Mouse (Mus musculus) adrenal gland, postnatal 36 days (tissue): ENCODE data around the gene Megf11. TPM values are rescaled to one million over a fixed set of nuclear protein-coding genes. Genes with fewer than 3 reads are reported as not detected.

Experiments
- DNase-seq, 2 experiments: peaks; one replicate each; pipeline ENCODE4 v3.0.0; 2021; ENCODE audit warnings: mixed read lengths in 1 of 2
- total RNA-seq, 2 experiments: library from RNA; stranded (reverse); gene quantifications; 2 replicates each; pipeline ENCODE4 v1.2.3; 2021

The Megf11 gene
- total RNA-seq, 2 experiments from 2014 or later: 0.36 to 0.79 TPM

DNA sequence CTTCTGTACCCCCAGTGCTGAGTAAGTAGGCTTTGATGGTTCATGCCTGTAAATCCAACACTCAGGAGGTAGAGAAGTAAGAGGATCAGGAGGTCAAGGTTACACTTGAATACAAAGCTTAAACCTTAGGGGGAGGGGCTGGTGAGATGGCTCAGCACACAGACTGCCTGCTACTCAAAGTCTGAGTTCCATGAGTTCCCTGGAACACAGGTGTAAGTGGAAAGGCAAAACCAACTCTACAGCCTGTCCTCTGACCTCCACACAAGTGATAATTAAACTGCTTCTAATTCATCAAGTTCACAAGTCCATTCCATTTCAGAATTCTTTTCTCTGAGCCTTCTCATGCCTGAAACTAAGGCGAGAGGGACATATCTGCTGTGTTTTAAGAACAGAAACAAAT lies 265.8 kb downstream of the Megf11 start:
- DNase-seq: no peak

DNA sequence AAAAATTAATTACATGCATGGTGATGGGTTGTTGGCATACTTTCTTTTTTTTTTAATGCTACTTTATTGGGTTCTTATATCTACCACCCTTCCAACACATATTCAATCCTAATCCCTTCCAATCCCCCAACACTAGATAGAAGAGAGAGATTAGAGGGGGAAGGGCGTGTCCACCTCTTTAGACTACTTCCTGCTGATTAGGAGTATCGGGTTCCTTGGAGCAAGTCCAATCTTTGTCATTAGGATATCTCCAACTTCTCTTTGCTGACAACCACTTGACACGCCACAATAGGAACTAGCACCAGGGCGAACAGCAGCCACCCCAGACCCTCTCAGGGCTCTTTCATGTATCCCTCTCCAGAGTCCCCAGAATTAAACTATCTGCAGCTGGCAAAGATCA lies 266.3 kb downstream of the Megf11 start:
- no peak for DNase-seq

DNA sequence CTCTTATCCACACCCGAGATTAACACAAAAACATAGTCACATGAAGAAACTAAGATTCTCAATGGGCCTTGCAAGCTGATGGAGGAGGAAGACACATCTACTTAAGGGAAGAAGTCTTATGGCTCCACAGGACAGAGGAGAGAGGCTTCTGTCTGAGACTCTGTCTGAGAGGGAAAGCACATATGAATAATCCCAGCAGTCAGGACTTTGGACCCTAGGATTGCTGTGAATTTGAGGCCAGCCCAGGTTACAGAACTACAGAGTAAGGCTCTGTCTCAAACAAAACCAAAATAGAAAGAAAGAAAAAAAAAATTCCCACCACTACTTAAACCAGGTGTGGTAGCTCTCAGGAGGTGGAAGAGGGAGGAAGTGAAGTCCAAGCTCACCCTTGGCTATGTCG lies 266.7 kb downstream of the Megf11 start:
- DNase-seq: no peak

DNA sequence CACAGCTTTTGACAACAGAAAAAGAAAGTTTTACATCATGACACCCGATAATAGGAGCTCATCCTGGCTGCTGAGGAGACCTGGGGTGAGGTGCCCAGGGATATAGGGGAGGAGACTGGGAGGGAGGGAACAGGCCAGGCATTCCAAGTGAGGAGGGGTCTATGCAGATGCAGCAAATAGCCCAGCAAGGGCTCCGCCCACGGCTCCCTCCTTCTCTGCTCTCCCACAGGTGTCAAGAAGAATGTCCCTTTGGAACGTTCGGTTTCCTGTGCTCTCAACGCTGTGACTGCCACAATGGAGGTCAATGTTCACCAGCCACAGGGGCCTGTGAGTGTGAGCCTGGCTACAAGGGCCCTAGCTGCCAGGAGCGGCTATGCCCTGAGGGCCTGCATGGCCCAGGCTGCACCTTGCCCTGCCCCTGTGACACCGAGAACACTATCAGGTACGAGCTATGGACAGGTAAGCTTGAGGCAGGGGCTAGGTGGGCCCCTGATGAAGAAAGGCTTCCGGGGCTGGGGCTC lies 267.5 kb downstream of the Megf11 start:
- DNase-seq: no peak

DNA sequence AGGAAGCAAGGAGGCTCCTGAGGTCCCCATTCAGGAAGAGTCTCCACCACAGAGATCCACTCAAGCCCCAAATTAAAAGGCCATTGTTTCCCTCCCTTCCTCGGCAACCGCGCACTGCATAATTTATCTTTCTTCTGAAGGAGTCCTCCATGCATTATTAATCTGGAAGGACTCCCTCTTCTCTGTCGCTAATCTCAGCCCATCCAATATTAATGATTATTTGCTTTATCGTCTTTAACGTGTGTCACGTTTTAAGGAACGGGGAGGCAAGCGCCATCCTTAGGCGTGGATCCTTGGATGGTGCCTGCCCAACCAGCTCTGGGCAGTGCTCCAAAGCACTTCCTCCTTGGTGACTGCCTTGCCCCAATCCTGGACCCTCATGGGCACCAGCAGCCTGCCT lies 269.3 kb downstream of the Megf11 start:
- DNase-seq: no peak

DNA sequence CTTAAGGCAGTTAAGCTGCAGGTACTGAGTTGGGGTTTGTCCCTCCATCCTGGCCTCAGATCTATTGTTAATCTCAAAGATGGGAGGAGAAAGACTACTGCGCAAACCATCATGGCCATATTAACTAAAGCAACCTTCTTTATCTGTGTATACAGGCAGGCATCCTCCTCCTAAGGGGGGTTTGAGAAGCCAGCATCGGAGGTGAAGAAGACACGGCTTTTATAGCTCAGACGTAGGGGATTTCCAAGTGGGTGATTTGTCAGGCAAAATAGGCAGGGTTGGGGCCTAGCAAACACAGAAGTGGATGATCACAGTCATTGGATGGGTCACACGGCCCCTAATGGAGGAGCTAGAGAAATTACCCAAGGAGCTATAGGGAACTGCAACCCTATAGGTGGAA lies 271.2 kb downstream of the Megf11 start:
- no peak for DNase-seq

DNA sequence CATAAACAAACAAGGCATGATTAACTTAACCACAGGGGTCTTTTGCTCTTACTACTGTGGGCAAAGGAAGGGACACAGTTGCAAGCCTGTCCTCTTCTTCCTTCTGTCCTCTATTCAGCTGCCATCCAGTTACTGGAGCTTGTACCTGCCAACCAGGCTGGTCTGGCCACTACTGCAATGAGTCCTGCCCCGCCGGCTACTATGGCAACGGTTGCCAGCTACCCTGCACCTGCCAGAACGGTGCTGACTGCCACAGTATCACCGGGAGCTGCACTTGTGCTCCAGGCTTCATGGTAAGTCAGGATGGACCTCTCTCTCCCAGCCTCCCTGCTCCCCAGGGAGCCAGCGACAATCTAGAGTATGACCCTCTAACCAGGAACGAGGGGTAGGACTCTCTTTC lies 274.8 kb downstream of the Megf11 start:
- no peak for DNase-seq

DNA sequence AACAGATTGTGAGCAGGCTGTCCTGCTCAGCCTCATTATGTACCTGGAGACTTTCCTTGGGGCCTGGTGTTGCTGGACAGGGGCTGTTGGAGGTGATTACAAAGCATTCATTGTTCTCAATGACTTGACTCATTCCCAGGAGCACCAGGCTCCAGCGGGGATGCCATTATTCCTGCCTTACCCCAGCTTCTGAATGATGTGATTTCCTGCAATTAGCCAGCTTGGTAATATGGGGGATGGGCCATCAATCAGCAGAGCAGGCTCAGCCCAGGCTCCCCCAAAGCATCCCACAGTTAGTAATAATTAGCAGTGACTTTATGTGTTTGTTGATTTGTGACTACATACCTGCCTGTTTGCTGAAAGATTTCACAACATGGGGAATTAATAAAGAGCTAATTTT lies 279.2 kb downstream of the Megf11 start:
- DNase-seq: no peak

DNA sequence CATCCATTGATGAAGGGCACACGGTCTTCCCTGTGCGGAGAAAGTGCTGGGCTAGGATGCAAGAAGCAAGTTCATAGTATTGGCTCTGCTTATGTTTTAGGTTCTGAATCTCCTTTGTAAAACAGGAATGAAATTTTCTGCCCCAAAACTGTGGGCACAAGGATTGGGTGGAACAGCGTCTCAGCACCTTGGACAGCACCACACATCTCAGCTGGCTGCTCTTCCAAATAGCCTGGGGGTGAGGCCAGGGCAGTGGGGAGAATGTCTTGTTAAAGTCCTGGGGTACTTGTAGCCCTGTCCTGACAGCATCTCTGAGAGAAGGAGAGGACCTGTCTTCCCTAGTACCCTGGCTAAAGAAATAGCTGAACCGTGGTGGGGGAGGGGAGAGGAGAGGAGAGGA lies 281.1 kb downstream of the Megf11 start:
- DNase-seq: peak; percentile 37 to 59

DNA sequence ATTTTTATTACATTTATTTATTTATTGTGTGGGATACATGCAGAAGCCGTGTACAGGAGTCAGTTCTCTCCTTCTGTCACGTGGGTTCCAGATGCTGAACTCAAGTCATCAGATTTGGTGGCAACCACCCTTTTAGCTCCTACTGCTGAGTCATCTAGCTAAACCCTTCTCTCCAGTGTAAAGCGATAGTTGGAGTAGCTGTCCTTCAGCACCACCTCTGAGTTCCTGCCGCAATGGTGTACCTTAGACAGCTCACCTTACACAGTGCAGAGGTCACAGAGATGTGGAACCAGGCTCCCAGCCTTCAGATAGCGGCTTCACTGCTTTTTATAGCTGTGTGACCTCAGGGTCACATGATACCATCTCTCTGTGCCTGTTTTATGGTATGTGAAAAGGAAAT lies 282.1 kb downstream of the Megf11 start:
- DNase-seq: peak in 1 of 2 experiments; percentile 22

DNA sequence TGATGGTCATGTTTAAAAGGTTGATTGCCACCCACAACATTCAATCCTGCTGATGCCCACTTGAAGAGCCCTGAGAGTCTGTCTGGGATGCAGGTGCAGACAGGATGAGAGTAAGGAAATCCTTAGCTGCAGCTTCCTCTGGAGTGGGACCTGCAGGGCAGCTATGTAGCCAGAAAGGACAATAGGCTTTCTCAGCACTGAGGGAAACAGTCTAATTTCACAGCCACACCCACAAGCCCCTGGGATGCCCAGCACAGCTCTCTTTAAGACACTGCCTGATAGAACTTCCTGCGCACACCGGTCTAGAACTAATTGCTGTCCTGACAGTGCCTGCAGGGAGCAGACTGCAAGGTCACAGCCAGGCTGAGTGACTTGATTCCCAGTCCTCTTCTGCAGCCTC lies 282.6 kb downstream of the Megf11 start:
- no peak for DNase-seq

DNA sequence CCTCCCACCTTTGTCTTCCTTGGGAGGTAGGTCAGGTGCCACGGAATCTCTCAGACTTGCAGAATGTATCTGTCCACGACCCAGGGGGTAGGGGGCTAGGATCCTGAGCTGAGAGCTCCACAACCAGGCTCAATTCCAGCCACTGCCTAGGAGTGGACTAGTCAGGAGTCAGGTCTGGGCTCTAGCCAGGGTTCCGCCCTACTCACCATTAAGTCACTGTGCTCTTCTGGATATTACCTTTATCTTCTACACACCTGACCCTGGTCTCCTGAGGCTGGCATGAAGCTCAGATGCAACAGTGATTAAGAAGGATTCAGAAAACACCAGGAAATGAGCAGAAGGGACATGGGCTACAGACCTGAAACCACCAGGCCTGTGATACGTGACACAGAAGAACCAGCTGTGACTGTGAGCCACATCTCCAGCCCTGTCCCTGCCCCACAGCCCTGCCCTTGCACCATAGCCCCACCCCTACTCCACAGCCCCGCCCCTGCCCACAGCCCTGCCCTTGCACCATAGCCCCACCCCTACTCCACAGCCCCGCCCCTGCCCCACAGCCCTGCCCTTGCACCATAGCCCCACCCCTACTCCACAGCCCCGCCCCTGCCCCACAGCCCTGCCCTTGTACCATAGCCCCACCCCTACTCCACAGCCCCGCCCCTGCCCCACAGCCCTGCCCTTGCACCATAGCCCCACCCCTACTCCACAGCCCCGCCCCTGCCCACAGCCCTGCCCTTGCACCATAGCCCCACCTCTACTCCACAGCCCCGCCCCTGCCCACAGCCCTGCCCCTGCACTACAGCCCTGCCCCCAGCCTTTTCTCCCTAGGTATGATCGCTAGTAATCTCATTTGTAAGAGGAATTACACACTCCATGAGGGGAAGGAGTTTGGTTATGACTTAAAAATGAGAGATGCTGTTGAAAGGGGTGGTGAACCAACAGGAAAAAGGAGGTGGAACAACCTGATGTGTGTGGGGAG lies 286.2 kb downstream of the Megf11 start:
- DNase-seq: peak in 1 of 2 experiments; percentile 23

DNA sequence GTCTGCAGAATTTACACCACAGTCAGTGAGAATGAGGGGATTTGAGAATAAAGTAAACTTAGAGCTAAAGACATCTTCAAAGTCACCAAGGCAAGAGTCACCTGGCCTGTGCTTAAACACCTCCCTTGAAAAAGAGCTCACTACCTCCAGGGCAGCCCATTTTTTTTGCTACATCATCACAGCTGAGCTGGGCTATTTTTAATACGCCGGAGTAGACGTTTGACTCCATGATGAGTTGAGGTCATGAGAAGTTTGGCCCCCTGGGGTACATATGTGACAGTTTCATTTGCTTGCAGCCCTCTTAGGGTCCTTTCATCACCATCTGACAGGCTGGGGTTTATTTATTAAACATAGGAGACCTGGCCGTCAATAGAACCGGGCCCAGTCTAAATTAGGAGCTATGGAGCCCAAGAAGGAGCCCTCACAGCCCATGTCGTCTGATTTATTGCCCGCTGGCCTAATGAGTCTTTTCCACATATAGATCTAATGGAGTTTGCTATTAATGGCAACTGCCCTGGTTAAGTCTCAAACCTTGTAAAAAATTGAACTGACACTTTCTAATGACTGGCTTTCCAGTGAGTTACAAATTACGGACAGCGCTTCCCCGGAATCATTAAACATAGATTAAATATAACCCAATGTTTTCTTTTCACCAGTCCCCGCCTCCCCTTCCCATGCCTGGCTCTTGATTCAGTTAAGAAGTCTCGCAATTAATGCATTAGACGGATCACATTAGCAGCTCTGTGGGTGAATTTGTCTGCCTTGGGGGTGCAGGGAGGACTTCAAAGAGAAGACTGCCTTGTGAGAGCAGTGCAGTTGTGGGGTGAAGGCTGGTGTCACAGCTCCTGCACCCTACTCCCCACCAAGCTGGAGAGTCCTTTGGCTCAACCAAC lies 301.9 kb downstream of the Megf11 start:
- no peak for DNase-seq

DNA sequence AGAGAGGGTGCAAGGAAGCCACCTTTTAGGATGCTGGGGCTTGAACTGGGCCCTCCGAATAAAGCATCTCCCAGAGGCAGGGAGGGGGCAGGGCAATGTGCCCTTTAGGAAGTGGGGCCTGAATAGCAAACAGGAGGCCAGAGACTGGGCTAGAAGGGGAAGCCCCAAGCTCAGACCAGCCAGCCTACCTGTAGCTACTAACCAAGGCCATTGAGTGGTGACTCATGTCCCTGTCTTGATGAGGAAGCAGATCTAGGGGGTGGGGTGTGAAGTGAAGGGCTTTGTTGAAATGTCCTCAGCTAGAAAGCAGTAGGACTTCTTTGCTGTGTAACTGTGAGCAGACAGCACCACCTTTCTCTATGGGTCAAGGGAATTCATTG lies 302.6 kb downstream of the Megf11 start:
- peak; percentile 40 to 56 for DNase-seq

DNA sequence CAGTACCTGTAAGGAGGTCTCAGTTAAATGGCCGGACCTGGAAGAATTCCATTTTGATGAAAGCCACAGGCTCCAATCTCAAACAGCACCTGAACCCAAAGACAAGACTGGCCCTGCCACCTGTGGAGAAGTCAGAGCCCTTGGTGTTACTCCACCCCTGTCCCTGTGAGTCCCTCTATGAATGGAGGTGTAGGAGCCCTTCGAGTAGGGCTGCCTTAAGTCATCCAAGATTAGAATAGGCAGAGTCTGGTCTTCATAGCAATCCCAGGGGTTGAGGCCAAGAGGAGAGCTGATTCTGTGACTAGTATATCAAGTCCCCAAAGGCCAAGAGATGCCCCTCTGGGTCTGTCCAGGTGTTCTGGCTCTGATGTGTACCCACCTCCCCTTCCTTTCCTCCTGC lies 305.3 kb downstream of the Megf11 start:
- no peak for DNase-seq

DNA sequence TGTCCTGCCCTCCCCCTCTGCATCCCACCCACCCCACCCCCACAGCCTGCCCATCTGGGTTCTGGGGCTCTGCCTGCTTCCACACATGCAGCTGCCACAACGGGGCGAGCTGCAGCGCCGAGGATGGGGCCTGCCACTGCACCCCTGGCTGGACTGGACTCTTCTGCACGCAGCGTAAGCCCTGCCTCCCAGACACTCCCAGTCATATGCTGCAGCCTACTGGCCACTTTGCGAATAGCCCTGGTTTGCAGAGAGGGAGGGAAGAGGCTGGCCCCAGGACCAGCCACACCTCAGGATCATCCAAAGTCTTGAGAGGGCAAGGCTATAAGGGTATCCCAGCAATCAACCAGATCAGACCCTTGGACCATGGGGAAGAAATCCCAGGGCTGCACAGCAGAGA lies 305.8 kb downstream of the Megf11 start:
- peak; percentile 62 to 70 for DNase-seq

DNA sequence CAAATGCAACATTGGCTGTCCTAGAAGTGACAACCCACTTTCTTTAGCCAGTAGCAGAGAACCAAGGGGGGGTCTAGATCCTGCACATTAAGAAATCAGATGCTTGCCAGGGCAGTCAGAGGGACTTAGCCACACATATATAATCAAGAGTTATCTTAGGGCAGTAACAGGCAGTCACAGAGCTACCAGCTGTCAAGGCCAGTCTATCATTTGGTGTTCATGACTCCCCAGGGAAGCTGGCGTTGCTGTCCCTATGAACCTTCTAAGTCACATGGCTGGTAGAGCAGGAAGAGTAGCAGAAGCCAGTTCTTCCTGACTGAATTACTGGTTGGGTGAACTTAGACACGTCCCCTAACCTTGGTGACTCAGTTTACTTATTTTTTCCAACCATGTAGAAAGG lies 307.7 kb downstream of the Megf11 start:
- no peak for DNase-seq

DNA sequence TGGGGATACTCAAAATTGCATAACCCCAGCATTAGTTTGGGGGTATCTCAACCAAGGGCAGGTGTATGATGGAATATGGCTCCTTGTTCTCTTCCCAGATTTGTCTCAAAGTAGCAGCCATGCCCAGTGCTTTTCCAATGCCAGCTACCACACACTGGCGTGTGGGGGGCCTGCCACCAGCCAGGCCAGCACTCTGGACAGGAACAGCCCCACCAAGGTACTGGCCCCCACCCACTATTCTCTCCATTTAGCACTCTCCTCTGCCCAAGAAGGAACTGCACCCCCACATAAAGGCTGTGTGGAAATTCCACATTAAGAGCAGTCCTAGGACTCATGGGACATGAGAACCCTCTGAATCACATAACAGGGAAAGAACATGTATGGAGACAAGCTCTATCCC lies 309.8 kb downstream of the Megf11 start:
- DNase-seq: no peak

DNA sequence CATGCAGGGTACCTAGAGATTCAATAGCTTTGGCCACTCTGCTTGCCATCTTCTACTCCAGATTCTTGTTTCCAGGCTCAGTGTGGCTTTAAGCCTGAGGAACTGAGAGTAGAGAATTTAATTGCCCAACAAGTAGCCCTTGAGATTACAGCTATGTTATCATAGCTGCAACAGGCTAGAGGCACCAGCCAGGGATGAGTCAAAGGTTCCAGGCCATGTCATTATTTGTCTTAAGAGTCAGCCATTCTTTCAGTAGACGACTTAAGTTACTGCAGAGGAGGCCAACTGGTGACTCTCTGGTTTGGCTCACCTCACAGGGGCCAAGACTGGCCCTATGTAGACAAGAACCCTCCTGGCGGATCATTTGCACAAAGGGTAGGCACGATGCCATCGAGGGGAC lies 311.0 kb downstream of the Megf11 start:
- peak; percentile 35 to 37 for DNase-seq

DNA sequence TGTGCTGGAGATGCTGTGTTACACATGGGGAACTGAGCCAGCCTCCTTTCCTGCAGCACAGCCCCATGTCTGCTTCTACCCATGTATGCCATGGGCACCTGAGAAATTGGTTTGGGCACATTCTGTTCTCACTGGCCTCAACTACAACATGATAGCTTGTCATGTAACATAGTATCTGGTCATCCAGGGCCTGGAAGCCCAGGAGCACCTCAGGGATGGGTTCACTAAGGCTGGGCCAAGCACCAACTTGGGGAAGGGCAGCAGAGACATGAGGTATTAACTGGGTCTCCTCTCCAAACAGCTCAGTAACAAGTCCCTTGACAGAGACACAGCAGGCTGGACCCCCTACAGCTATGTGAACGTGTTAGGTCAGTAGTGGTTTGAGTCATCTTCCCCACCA lies 311.6 kb downstream of the Megf11 start:
- no peak for DNase-seq

DNA sequence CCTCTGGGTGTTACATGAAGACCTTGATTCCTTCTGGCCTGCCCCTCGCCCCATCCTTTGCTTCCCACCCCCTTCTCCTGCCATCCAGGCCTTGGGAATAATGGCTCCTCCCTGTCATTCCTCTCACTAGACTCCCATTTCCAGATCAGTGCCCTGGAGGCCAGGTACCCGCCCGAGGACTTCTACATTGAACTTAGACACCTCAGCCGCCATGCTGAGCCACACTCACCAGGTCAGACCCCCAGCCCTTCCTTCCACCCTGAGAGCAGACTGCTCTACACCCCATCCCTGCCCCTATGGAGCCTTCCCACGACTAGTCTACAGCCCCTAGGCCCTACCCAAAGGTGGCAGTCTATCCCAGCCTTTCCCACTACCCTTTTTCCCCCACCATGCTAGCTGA lies 312.3 kb downstream of the Megf11 start:
- no peak for DNase-seq

DNA sequence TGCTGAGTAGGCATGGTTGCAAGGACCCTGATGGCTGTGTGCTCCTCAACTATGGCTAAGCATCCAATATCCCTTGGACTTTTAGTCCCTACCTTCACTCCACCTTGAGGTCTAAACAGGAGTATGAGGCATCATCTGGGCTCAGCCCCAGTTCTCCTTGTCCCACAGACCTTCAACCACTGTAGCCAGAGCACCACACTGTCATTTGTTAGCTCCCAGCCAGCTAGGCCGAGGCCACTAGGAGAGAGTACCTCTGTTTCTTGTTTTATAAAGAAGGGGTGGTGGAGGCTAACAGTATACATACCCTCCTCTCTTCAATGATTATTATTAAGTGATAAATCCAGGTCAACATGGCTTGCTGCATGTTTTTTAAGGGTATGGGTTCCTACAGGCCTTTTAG lies 313.2 kb downstream of the Megf11 start:
- DNase-seq: no peak
